Mouse (Mus musculus): ENCODE measurements around the gene Tmem40. TPM values are rescaled to one million over a fixed set of nuclear protein-coding genes. Genes with fewer than 3 reads are reported as not detected.

Tmem40 gene
- polyA plus RNA-seq (2015; fragmentation: Nextera tagmentation; extraction: Ambion mirVana), result 1.6 and 1.8 TPM in 2 replicates

DNA sequence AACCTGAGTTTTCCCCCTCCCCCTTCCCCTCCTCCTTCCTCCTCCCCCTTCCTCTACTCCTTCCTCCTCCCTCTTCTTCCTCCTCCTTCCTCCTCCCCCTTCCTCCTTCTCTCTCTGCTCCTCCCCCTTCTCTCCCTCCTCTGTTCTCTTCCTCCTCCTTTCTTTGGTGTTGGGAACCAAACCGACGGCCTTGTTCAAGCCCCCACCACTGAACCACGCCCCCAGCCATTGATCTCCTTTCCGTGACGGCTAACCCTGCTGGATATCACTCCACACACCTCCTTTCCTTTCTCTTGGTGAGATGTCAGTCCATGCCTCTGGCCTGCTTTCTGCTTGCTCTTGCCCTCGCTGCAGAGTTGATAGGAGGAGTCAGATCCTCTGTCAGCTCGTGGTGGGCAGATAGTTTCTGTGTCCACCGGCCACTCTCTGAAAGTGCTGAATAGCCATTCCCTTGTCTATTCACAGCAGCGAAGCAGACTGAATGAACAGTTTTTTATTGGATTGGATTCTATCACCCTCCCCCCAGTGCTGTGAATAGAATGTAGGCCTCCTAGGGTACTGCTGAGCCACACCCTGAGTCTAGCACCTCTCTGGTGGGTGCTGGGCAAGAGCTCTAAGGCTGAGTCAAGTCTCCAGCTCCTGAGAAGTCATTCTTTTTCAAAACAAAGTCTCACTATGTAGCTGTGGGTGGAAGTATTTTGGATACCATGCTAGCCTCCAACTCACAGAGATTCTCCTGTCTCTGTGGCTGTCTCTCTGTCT, at the start of gene Tmem40:
Gene Tmem40, minus strand, starts transcription at position 416 of the 762 bp plus-strand sequence.
- H3K4me1 ChIP-seq, result peaks cover 25% of the 10 kb centered on the region
- H3K4me2 ChIP-seq, result peak within 1 kb of the TSS; percentile 15; the same call in 1 of the 2 replicates
- H3K9me3 ChIP-seq (replicated peaks), result no peaks in the 10 kb centered on the region
- no peaks in the 10 kb centered on the region for H3K36me3 ChIP-seq
- no peak within 1 kb of the TSS for H3K9ac ChIP-seq (replicated peaks)
- H3K27me3 ChIP-seq (replicated peaks), result no peaks in the 10 kb centered on the region
- WGBS, result 2% methylated on average over 9 of the region's 9 CpGs
- ATAC-seq (ENCODE audit: low FRiP score), result no peak
- H3K27ac ChIP-seq (replicated peaks), result peak within 1 kb of the TSS; percentile 48; the same call in 1 of the 2 replicates
- no peak within 1 kb of the TSS for H3K4me3 ChIP-seq (replicated peaks)

GRCm38 (mm10) chr6:115811606-115812005, 49.4 kb upstream of the Tmem40 start:
- Histone ChIP-seq H3K9me3 (replicated peaks) (no peaks in the 10 kb centered on the region), H3K9ac (replicated peaks) (no peak overlapping the region), H3K27ac (replicated peaks) (no peak overlapping the region), H3K4me2 (no peak overlapping the region), H3K27me3 (replicated peaks) (no peaks in the 10 kb centered on the region), H3K4me1 (peaks cover 12% of the 10 kb centered on the region), H3K36me3 (peaks cover 8% of the 10 kb centered on the region), H3K4me3 (replicated peaks) (no peak overlapping the region)
- WGBS, result 74% methylated on average over 8 of the region's 8 CpGs
- ATAC-seq (ENCODE audit: low FRiP score), result no peak

GRCm38 (mm10) chr6:115808488-115809231, 46.5 kb upstream of the Tmem40 start, which contains the start of gene Rpl32:
Rpl32 (minus strand) TSS chr6:115808747.
- ATAC-seq (ENCODE audit: low FRiP score), result peak; percentile 89
- Histone ChIP-seq H3K4me3 (replicated peaks) (peak within 1 kb of the TSS; percentile 90), H3K27ac (replicated peaks) (peak within 1 kb of the TSS; percentile 95), H3K4me1 (peaks cover 29% of the 10 kb centered on the region), H3K4me2 (peak within 1 kb of the TSS; percentile 87), H3K9ac (replicated peaks) (peak within 1 kb of the TSS; percentile 93), H3K9me3 (replicated peaks) (no peaks in the 10 kb centered on the region), H3K36me3 (peaks cover 37% of the 10 kb centered on the region), H3K27me3 (replicated peaks) (no peaks in the 10 kb centered on the region)
- under 1% methylated on average over 47 of the region's 47 CpGs for WGBS

- peak overlapping the region; percentile 90 for H3K4me3 ChIP-seq (replicated peaks)
- peak overlapping the region; percentile 93 for H3K9ac ChIP-seq (replicated peaks)
- peak overlapping the region; percentile 95 for H3K27ac ChIP-seq (replicated peaks)
- peak overlapping the region; percentile 87 for H3K4me2 ChIP-seq
- H3K9me3 ChIP-seq (replicated peaks), result no peaks in the 10 kb centered on the region
- H3K36me3 ChIP-seq, result peaks cover 40% of the 10 kb centered on the region
- ATAC-seq (ENCODE audit: low FRiP score), result peak; percentile 19; the same call in 1 of the 2 replicates
- H3K4me1 ChIP-seq, result peaks cover 31% of the 10 kb centered on the region
- under 1% methylated on average over 22 of the region's 22 CpGs for WGBS
- no peaks in the 10 kb centered on the region for H3K27me3 ChIP-seq (replicated peaks)
Observed at GRCm38 (mm10) chr6:115808196-115808487, 45.9 kb upstream of the Tmem40 start.

DNA sequence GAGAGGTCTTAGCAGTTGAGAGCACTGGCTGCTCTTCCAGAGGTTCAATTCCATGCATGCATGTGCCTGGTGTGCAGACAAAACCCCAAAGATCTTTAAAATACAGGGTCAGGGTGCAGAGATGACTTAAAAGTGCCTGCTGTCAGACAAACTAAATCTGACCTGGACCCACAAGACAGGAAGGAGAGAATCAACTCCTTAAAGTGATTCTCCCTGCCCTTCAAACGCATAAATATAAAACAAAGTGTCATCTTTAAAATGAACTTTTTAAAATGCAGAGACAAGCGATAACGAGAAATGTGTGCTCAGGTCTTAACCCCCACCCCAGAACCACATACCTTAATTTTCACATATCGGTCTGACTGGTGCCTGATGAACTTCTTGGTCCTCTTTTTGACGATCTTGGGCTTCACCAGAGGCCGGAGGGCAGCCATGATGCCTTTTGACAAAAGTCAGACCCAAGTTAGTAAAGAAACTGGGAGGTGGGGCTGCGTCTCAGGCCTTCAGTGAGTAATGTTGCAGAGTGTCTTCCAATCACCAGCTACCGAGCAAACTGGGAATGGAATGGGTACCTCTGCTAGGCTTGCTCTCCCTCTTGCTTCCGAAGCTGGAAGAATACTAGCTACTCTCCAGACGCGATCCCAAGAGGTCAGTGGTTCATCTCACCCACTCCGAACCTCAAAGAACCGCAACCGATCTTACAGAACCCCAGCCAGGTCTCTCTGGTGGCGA, 45.4 kb upstream of the Tmem40 start:
- no peak for ATAC-seq (ENCODE audit: low FRiP score)
- WGBS, result 3% methylated on average over 15 of the region's 15 CpGs
- no peaks in the 10 kb centered on the region for H3K9me3 ChIP-seq (replicated peaks)
- H3K36me3 ChIP-seq, result peaks cover 44% of the 10 kb centered on the region
- peak overlapping the region; percentile 95 for H3K27ac ChIP-seq (replicated peaks)
- H3K9ac ChIP-seq (replicated peaks), result peak overlapping the region; percentile 93
- peak overlapping the region; percentile 90 for H3K4me3 ChIP-seq (replicated peaks)
- H3K4me2 ChIP-seq, result peak overlapping the region; percentile 87
- no peaks in the 10 kb centered on the region for H3K27me3 ChIP-seq (replicated peaks)
- peaks cover 31% of the 10 kb centered on the region for H3K4me1 ChIP-seq

DNA sequence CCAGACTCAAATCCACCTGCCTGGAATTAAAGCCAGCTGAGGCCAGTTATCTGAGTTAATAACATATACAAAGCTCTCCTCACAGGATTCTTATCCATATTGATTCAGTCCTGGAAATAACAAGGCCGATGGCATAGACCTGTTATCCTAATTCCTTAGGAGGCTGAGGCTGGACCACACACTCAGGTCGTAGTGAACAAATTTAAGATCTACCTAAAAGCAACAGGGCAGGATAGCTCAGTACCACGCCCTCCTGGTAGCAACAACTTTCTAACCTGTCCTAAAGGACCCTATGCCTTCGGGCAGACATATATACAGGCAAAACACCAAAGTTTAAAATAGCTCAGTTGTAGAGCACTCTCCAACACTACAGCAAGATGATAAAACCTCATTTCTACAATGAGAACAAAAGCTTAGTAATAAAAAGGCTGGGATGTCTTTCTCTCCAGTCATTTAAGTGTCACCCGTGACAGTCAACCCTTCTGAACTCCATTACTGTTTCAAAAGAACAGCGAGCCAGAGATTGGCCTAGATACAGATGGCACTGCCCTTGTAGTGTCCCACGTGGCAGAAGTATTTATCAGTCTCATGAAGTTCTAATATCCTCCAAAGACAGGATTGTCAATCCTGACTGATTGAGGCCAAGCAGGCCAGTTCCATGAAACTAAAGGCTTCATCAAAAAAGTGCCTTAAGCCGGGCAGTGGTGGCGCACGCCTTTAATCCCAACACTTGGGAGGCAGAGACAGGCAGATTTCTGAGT, 42.4 kb upstream of the Tmem40 start:
- Histone ChIP-seq H3K4me1 (peaks cover 31% of the 10 kb centered on the region), H3K36me3 (peaks cover 72% of the 10 kb centered on the region), H3K27ac (replicated peaks) (no peak overlapping the region), H3K9ac (replicated peaks) (no peak overlapping the region), H3K9me3 (replicated peaks) (no peaks in the 10 kb centered on the region), H3K27me3 (replicated peaks) (no peaks in the 10 kb centered on the region), H3K4me2 (no peak overlapping the region), H3K4me3 (replicated peaks) (no peak overlapping the region)
- WGBS, result 62% methylated on average over 10 of the region's 10 CpGs
- no peak for ATAC-seq (ENCODE audit: low FRiP score)

GRCm38 (mm10) chr6:115803541-115804382, 41.6 kb upstream of the Tmem40 start:
- Histone ChIP-seq H3K4me2 (no peak overlapping the region), H3K27me3 (replicated peaks) (no peaks in the 10 kb centered on the region), H3K36me3 (peaks cover 81% of the 10 kb centered on the region), H3K27ac (replicated peaks) (0 out of 2 replicates have a peak overlapping the region, but pooled peaks have one; percentile 18), H3K9ac (replicated peaks) (no peak overlapping the region), H3K4me3 (replicated peaks) (no peak overlapping the region), H3K4me1 (peaks cover 31% of the 10 kb centered on the region), H3K9me3 (replicated peaks) (no peaks in the 10 kb centered on the region)
- 42% methylated on average over 16 of the region's 16 CpGs for WGBS
- ATAC-seq (ENCODE audit: low FRiP score), result 0 out of 2 replicates have a peak, but pooled peaks have one; percentile 35

GRCm38 (mm10) chr6:115801811-115802210, 39.6 kb upstream of the Tmem40 start:
- 96% methylated on average over 3 of the region's 3 CpGs for WGBS
- H3K36me3 ChIP-seq, result peaks cover 94% of the 10 kb centered on the region
- ATAC-seq (ENCODE audit: low FRiP score), result no peak

DNA sequence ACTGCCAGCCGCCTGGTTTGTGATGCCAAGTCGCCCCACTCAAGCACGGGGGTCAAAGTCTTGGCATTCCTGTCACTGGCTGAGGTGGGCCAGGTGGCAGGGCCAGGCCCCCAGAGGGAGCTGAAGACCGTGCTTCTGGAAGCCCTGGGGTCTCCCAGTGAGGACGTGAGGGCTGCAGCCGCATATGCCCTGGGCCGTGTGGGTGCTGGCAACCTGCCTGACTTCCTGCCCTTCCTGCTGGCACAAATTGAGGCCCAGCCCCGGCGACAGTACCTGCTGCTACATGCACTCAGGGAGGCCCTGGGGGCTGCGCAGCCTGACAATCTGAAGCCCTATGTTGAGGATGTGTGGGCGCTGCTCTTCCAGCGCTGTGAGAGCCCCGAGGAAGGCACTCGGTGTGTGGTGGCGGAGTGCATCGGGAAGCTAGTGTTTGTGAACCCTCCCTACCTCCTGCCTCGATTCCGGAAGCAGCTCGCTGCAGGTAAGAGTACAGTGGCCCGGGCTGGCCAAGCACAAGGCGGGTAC, 30.5 kb upstream of the Tmem40 start:
- Histone ChIP-seq H3K4me2 (no peak overlapping the region), H3K36me3 (peaks cover 93% of the 10 kb centered on the region), H3K27ac (replicated peaks) (no peak overlapping the region), H3K4me1 (0 out of 2 replicates have a peak, but pooled peaks cover 4% of the 10 kb centered on the region), H3K9me3 (replicated peaks) (no peaks in the 10 kb centered on the region), H3K9ac (replicated peaks) (no peak overlapping the region), H3K4me3 (replicated peaks) (no peak overlapping the region), H3K27me3 (replicated peaks) (no peaks in the 10 kb centered on the region)
- WGBS, result 90% methylated on average over 21 of the region's 21 CpGs
- ATAC-seq (ENCODE audit: low FRiP score), result no peak

More at GRCm38 (mm10) chr6:115801811-115802210, 39.6 kb upstream of the Tmem40 start:
- Histone ChIP-seq H3K4me3 (replicated peaks) (no peak overlapping the region), H3K9me3 (replicated peaks) (no peaks in the 10 kb centered on the region), H3K27me3 (replicated peaks) (no peaks in the 10 kb centered on the region), H3K9ac (replicated peaks) (no peak overlapping the region), H3K4me1 (peaks cover 20% of the 10 kb centered on the region), H3K4me2 (no peak overlapping the region), H3K27ac (replicated peaks) (no peak overlapping the region)
